Mouse (Mus musculus): ENCODE measurements around the gene Gigyf1.

- TF ChIP-seq POLR2A (IDR thresholded peaks at IDR 0.05; ENCODE audit: borderline replicate concordance, extremely low read depth, low read depth, low read length) (no peak), CTCF (IDR thresholded peaks at IDR 0.05; ENCODE audit: insufficient read depth, low read length) (no peak)
Observed at GRCm38 (mm10) chr5:137472252-137472904, 46.0 kb upstream of the Gigyf1 start.

Measured in lung, adult 2 months (tissue).